Mouse (Mus musculus) adrenal gland, postnatal 4 days (tissue): Measurements from ENCODE around the gene Kif2a. TPM values are rescaled to one million over a fixed set of nuclear protein-coding genes. Genes with fewer than 3 reads are reported as not detected.
"Not testable (repeated sequence)": the region's sequence is repeated elsewhere in the genome, so short reads cannot be mapped to it uniquely, and the experiment has no call there.

ENCODE experiments used
- DNase-seq, 2 experiments: peaks; one replicate each; pipeline ENCODE4 v3.0.0; 2021 to 2022; ENCODE audit warnings: low spot score in 2 of 2, mixed read lengths in 2 of 2
- total RNA-seq, 2 experiments: library from RNA; stranded (reverse); gene quantifications; 2 replicates each; pipeline ENCODE4 v1.2.3; 2021

Kif2a gene
- total RNA-seq, 2 experiments from 2014 or later, result 49.3 to 64.2 TPM

DNA sequence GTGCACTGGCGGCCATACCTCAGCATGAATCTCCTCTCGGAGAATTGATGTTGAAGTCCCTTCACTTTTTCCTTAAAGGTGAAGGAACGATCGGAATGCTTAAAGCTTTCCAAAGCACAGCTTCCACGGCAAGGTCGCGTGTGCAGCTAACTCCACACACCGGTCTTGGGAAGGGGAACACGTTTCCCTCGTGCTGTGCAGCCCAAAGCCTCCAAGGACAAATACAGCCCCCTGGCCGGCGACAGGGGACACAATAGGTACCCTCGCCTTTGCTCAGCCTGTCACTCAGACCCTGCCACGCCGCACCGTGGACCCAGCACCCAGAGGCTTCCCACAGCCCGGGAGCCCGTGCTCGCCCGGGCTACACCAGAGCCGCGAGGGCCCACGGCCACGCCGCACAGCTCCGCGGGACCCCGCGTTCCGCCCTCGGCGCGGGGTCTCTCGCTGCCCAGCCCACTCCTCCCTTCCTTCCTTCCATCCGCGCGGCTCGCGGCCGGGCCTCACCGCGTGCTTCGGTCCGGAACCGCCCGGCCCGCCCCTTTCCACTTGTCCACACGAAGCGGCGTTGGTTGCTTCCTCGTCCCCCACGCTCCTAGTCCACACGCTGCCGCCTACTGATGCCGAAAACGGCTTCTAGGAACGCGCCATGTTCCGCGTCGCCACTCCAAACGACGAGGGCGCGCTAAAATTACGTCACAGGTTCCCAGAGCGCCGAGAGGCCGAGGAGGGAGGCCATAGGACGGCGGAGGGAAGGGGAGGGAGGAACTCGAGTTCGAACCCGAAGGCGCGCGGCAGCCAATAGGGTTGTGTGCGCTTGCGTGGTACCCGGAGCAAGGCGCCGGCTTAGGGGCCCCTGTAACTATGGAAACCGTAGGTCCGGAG, 85.4 kb downstream of the Kif2a start, which contains the start of gene Ipo11:
Ipo11 (minus strand) TSS at position 703 of the 882 bp plus-strand sequence.
- peak; percentile 66 to 79 for DNase-seq

DNA sequence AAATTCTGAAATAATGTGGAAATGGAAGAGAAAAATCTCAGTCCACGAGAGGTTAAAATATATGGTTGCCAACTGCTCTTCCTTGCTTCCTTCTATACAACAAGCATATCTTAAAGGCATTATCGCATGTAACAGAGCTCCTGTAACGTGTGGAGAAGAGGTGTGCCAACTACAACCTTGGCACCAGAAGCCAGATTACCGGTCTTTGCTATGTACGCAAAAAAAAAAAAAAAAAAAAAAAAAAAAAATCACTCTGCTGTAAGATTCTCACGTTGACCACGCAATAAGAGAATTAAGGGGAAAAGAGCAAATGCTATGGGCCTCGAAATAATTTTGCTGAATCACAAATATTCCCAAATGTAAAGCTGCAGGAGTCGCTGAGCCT, 86.1 kb downstream of the Kif2a start:
- no peak for DNase-seq

DNA sequence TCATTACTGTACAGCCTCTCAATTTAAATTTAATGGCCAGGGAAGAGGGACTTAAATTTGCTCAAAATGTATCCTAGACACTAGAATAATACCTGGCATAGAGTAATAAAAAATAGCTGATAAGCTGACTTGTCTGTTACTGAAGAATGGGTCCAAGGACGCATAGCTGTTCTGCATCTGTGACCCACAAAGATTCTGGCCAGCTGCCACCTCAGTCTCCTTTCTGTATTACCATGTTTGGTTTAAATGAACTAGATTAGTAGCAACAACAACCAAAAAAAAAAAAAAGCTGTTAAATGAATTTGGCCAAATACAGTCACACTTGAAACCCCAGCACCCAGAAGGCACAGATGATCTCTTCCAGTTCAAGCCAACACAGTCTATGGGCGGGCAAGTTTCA, 92.7 kb downstream of the Kif2a start:
- no peak for DNase-seq

DNA sequence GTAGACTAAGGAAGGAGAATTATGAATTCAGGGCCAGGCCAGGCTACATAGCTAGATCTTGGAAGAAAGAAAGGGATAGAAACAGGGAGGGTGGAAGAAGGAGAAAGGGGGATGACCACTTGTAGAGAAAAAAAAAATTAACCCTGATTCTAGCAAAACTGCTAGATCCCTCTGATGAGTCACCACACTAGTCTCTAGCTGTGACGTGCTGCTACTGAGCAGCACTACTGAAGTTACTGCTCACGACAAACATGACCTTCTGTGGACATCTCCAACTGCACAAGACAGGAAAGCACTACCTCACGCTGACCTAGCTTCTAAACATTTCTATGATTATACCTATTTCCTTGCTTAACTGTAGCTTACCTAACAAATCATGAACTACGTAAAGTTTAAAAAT, 93.6 kb downstream of the Kif2a start:
- no peak for DNase-seq

DNA sequence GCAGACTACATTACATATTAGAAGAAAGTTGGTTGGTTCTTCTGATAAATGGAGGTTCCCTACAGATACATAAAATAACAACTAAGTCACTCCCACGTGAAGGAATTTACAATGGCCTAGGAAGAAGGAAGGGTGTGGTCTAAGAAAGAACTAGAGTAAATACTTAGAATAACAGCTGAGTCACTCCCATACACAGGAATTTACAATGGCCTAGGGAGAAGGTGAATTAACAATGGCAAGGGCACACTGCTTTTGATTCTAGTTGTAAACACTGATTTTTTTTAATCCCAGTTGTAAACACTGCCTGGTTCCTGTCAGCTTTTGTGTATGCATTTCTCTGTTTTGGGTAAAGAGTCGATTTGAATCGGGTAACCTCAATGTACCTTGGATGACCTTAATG, 96.0 kb downstream of the Kif2a start:
- not testable (repeated sequence) for DNase-seq

GRCm38 (mm10) chr13:106918322-106919050, 103.4 kb downstream of the Kif2a start:
- DNase-seq, result no peak

GRCm38 (mm10) chr13:106913125-106913736, 108.7 kb downstream of the Kif2a start:
- DNase-seq, result no peak

GRCm38 (mm10) chr13:106910096-106910495, 111.8 kb downstream of the Kif2a start:
- no peak for DNase-seq

Other genes starting within 250 kb of the Kif2a start
- 10 to 100 TPM; 41.7 to 45.6 TPM for gene Ipo11, start 85.2 kb downstream of the Kif2a start, total RNA-seq
- 10 to 100 TPM; 16.6 to 17.8 TPM for gene Dimt1, start 75.0 kb downstream of the Kif2a start, total RNA-seq